In the genomic region with DNA sequence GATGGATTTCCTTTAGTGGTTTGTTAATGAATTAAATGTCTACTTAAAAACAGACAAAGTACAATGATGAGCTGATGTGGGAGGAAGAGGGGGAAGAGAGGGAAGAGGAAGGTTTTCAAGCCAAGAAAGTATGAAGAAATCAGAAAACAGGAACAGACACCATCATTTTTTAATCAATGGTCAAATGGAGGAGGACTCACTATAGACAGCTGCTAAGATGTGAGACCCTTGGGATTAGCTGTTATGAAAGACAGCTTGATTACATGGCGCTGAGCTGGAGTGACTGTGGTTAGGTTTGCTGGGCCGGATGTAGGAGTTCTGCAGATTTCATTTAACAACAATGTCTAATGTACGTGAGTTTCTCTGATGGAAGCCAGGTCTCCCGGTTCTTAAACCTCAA, we compare ENCODE assay signal across 33 mouse cellular contexts. TPM values are rescaled to one million over a fixed set of nuclear protein-coding genes. Genes with fewer than 3 reads are reported as not detected.
"Had no signal": no experiment of that assay in that cellular context is flagged by ENCODE, and none has a peak within 500 bp of the region (broad histone marks: within the 10 kb centered on the region; RNA-seq: fewer than 3 reads in every experiment).

No protein-coding gene starts in this region.

- ATAC-seq: forebrain, embryonic 13.5 days; forebrain, embryonic 14.5 days; forebrain, embryonic 15.5 days; forebrain, embryonic 16.5 days; forebrain, postnatal 0 days had no signal

- H3K27me3 ChIP-seq: embryonic facial prominence, embryonic 12.5 days; embryonic facial prominence, embryonic 13.5 days; embryonic facial prominence, embryonic 15.5 days; forebrain, embryonic 12.5 days; forebrain, embryonic 13.5 days; forebrain, embryonic 15.5 days had no signal

- H3K9me3 ChIP-seq: embryonic facial prominence, embryonic 10.5 days; embryonic facial prominence, embryonic 12.5 days; embryonic facial prominence, embryonic 13.5 days; embryonic facial prominence, embryonic 15.5 days; forebrain, embryonic 10.5 days; forebrain, embryonic 12.5 days; forebrain, embryonic 13.5 days; forebrain, embryonic 15.5 days had no signal

- H3K4me1 ChIP-seq: embryonic facial prominence, embryonic 13.5 days; embryonic facial prominence, embryonic 15.5 days; forebrain, embryonic 12.5 days; forebrain, embryonic 13.5 days; forebrain, embryonic 15.5 days had no signal

- H3K9ac ChIP-seq: embryonic facial prominence, embryonic 12.5 days; embryonic facial prominence, embryonic 13.5 days; embryonic facial prominence, embryonic 15.5 days; forebrain, embryonic 12.5 days; forebrain, embryonic 13.5 days; forebrain, embryonic 15.5 days; forebrain, postnatal 0 days had no signal

- DNase-seq: cerebellum, adult 2 months; cerebellum, adult 8-10 months; cerebellum, adult 9-10 months; cerebellum, adult 9-11 months; cerebellum, postnatal 10 days; cerebellum, postnatal 14 days; cerebellum, postnatal 25 days; cerebellum, postnatal 36 days; embryo, embryonic 11 days; forebrain, postnatal 0 days; gastrocnemius, adult 2 months; gastrocnemius, postnatal 10 days; gastrocnemius, postnatal 14 days; gastrocnemius, postnatal 25 days; gastrocnemius, postnatal 36 days; heart, adult 11 months; heart, adult 18-20 months; heart, adult 2 months had no signal

- H3K27ac ChIP-seq: embryonic facial prominence, embryonic 10.5 days; embryonic facial prominence, embryonic 12.5 days; embryonic facial prominence, embryonic 13.5 days; embryonic facial prominence, embryonic 15.5 days; forebrain, embryonic 10.5 days; forebrain, embryonic 12.5 days; forebrain, embryonic 13.5 days; forebrain, embryonic 15.5 days; gastrocnemius, adult 2 months; heart, adult 2 months had no signal

- H3K4me3 ChIP-seq: embryonic facial prominence, embryonic 10.5 days; embryonic facial prominence, embryonic 12.5 days; embryonic facial prominence, embryonic 13.5 days; embryonic facial prominence, embryonic 15.5 days; erythroblast, embryonic 14.5 days; forebrain, embryonic 10.5 days; forebrain, embryonic 12.5 days; forebrain, embryonic 13.5 days; forebrain, embryonic 15.5 days; gastrocnemius, adult 2 months; heart, adult 2 months had no signal

- H3K36me3 ChIP-seq: embryonic facial prominence, embryonic 15.5 days; forebrain, embryonic 15.5 days had no signal

- H3K4me2 ChIP-seq: embryonic facial prominence, embryonic 12.5 days; embryonic facial prominence, embryonic 13.5 days; embryonic facial prominence, embryonic 15.5 days; forebrain, embryonic 12.5 days; forebrain, embryonic 13.5 days; forebrain, embryonic 15.5 days had no signal

RNA-seq across cellular contexts. Expression of a gene that starts 6.8 kb away (rescaled TPM):
- total RNA-seq: gastrocnemius, adult 18-20 months; gastrocnemius, adult 2 months; gastrocnemius, adult 8-10 months; gastrocnemius, postnatal 10 days; gastrocnemius, postnatal 14 days; gastrocnemius, postnatal 25 days; gastrocnemius, postnatal 36 days; gastrocnemius, postnatal 4 days; heart, adult 18-20 months; heart, adult 2 months had no signal
- polyA plus RNA-seq: embryonic facial prominence, embryonic 13.5 days; embryonic facial prominence, embryonic 15.5 days; gonadal fat pad, adult 2 months; heart, adult 2 months had no signal
